Mouse (Mus musculus): ENCODE data around the gene Dock4.

Dock4 gene

DNA sequence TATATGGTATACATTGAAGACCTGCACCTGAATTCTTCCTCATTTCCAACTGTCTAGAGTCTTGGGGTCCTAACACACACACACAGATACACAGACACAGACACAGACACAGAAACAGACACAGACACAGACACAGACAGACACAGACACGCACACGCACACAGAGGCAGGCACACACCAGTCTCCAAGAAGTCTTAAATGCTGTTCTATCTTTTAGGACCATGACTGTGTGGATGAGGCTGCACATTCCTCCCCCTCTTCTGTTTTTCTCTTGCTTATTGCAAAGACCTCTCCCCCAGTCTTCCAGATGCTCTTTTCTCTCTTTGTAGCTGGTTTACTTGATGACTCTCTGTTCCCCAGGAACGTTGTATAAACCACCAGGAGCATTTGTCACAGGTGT, 443.8 kb downstream of the Dock4 start:
- no peak for DNase-seq

DNA sequence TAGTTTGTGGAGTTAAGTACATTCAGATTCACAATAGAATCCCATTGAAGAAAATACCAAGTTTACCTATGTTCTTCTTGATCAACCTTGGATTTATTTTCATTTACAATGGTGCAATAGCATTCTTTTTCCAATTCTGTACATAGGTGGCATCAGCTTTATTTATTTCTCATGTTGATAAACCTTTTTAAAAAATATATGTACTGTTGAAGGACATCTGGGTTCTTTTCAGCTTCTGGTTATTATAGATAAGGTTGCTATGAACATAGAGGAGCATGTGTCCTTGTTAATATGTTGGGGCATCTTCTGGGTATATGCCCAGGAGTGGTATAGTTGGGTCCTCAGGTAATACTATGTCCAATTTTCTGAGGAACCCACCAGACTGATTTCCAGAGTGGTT, 445.4 kb downstream of the Dock4 start:
- DNase-seq = no peak

DNA sequence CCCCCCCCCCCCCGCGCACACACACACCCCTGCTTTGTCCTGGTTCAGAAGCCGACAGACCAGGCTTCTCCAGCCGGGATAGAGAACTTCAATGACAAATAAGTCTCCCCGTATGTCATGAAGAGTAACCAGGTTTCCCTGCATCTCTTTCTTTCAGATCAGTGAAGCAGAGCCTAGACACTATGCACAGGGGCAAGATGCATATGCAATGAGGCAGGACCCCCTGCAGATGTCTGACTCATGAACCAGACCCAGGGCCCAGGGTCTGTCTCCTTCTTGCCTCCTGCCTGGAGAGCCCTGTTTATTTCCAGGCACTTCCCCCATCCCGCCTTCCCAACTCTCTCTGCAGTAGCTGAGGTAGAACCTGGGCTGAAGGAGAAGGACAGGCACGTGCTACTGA, 448.0 kb downstream of the Dock4 start:
- no peak for DNase-seq

DNA sequence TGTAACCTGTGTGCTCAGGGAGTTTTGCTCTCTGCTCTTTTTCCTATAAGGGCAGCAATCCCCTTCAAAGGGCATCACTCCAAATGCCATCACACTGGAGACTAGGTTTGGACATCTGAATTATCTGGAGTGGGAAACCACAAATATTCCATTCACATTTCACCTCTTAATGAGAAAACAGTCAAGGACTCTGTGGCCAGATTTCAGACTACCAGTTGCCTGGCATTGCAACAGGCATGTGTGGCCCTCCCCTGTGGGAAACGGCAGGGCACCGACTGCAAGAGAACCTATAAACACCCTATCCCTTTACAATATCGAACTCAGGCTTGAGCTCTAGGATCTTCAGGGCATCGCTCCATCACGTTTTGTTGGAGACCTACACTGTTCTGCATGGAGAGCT, 448.9 kb downstream of the Dock4 start:
- no peak for DNase-seq
